Mouse (Mus musculus): ENCODE measurements around the gene Prss34. TPM values are rescaled to one million over a fixed set of nuclear protein-coding genes. Genes with fewer than 3 reads are reported as not detected.
A peak's percentile ranks its signal among the peaks of the same experiment; 100 is the strongest.

The Prss34 gene
- polyA plus RNA-seq, 1 experiment = not detected

DNA sequence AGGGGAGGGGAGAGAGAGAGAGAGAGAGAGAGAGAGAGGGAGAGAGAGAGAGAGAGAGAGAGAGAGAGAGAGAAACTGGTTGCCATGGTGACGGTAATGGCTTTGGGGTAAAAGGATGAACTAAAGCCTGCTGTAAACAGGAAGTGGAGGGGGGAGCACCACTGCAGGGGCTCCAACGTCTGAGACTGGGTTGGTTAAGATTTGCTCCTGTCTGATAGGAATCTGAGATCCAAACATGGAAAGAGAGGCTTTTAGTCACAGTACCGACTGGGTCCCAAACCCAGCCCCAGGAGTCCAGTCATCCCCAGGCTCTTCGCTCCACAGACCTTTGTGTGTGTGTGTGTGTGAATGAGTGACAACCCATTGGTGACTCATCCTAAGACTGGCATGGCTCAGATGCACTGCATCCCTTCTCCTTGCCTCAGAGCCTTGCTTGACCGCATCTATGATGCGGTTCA lies 40.4 kb upstream of the Prss34 start:
- no peaks in the 10 kb centered on the region for H3K9me3 ChIP-seq (replicated peaks; ENCODE audit: control insufficient read depth, insufficient read depth, low read length, poor library complexity, severe bottlenecking)
- H3K27me3 ChIP-seq (ENCODE audit: control insufficient read depth, insufficient read depth, low read length, poor library complexity, severe bottlenecking) = no peaks in the 10 kb centered on the region
- H3K9ac ChIP-seq (ENCODE audit: low read depth, poor library complexity, severe bottlenecking) = no peak overlapping the region
- H3K4me3 ChIP-seq (ENCODE audit: low read depth, low read length) = no peak overlapping the region
- no peak overlapping the region for H3K27ac ChIP-seq (ENCODE audit: insufficient read depth, low read length)
- H3K4me1 ChIP-seq (ENCODE audit: control insufficient read depth, insufficient read depth, low read length) = no peaks in the 10 kb centered on the region
- no peak for TF ChIP-seq EP300 (IDR thresholded peaks at IDR 0.05; ENCODE audit: insufficient read depth, low read depth, low read length)
- no peak for TF ChIP-seq CTCF (IDR thresholded peaks at IDR 0.05; ENCODE audit: low read depth, low read length)
- no peak for TF ChIP-seq POLR2A (IDR thresholded peaks at IDR 0.05; ENCODE audit: insufficient read depth, low read length)
- peaks cover under 1% of the 10 kb centered on the region; the same call in 1 of the 2 replicates for H3K36me3 ChIP-seq (ENCODE audit: control insufficient read depth, insufficient read depth, low read length, poor library complexity, severe bottlenecking)

- Histone ChIP-seq H3K9ac (ENCODE audit: low read depth, poor library complexity, severe bottlenecking) (no peak overlapping the region), H3K36me3 (ENCODE audit: control insufficient read depth, insufficient read depth, low read length, poor library complexity, severe bottlenecking) (peaks cover 63% of the 10 kb centered on the region), H3K4me1 (ENCODE audit: control insufficient read depth, insufficient read depth, low read length) (no peaks in the 10 kb centered on the region), H3K9me3 (replicated peaks; ENCODE audit: control insufficient read depth, insufficient read depth, low read length, poor library complexity, severe bottlenecking) (no peaks in the 10 kb centered on the region), H3K27me3 (ENCODE audit: control insufficient read depth, insufficient read depth, low read length, poor library complexity, severe bottlenecking) (no peaks in the 10 kb centered on the region), H3K27ac (ENCODE audit: insufficient read depth, low read length) (no peak overlapping the region), H3K4me3 (ENCODE audit: low read depth, low read length) (no peak overlapping the region)
- TF ChIP-seq CTCF (IDR thresholded peaks at IDR 0.05; ENCODE audit: low read depth, low read length) (peak; percentile 60), EP300 (IDR thresholded peaks at IDR 0.05; ENCODE audit: insufficient read depth, low read depth, low read length) (no peak), POLR2A (IDR thresholded peaks at IDR 0.05; ENCODE audit: insufficient read depth, low read length) (no peak)
Measured at GRCm38 (mm10) chr17:25264453-25264852, 33.7 kb upstream of the Prss34 start.

- H3K9me3 ChIP-seq (replicated peaks; ENCODE audit: control insufficient read depth, insufficient read depth, low read length, poor library complexity, severe bottlenecking) = no peaks in the 10 kb centered on the region
- 0 out of 2 replicates have a peak overlapping the region, but pooled peaks have one; percentile 6 for H3K4me3 ChIP-seq (ENCODE audit: low read depth, low read length)
- H3K9ac ChIP-seq (ENCODE audit: low read depth, poor library complexity, severe bottlenecking) = peak overlapping the region; percentile 91; the same call in 1 of the 2 replicates
- H3K36me3 ChIP-seq (ENCODE audit: control insufficient read depth, insufficient read depth, low read length, poor library complexity, severe bottlenecking) = peaks cover 45% of the 10 kb centered on the region
- H3K27me3 ChIP-seq (ENCODE audit: control insufficient read depth, insufficient read depth, low read length, poor library complexity, severe bottlenecking) = no peaks in the 10 kb centered on the region
- H3K4me1 ChIP-seq (ENCODE audit: control insufficient read depth, insufficient read depth, low read length) = peaks cover 2% of the 10 kb centered on the region
- TF ChIP-seq EP300 (IDR thresholded peaks at IDR 0.05; ENCODE audit: insufficient read depth, low read depth, low read length) = no peak
- no peak for TF ChIP-seq CTCF (IDR thresholded peaks at IDR 0.05; ENCODE audit: low read depth, low read length)
- no peak for TF ChIP-seq POLR2A (IDR thresholded peaks at IDR 0.05; ENCODE audit: insufficient read depth, low read length)
- H3K27ac ChIP-seq (ENCODE audit: insufficient read depth, low read length) = no peak overlapping the region
Measured at GRCm38 (mm10) chr17:25270795-25271335, 27.3 kb upstream of the Prss34 start.

DNA sequence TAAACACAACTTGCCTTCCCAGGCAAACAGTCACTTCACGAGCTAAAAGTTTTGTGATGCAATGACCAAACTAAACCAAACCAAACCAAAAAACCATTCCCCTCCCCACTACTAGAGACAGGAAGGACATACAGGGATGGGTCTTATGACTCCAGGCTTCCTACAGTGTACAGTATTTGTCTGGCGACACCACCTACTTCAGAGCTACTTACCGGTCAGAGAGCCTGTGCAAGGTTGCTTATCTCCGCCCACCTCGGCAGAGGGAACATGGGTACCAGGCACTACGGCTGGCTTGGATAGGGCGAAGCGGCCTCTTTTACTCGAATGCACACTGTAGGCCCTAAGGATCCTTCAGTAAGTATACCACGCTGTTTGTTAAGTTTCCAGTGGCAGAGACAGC lies 25.9 kb upstream of the Prss34 start:
- Histone ChIP-seq H3K36me3 (ENCODE audit: control insufficient read depth, insufficient read depth, low read length, poor library complexity, severe bottlenecking) (peaks cover 30% of the 10 kb centered on the region), H3K9ac (ENCODE audit: low read depth, poor library complexity, severe bottlenecking) (peak overlapping the region; percentile 91), H3K27ac (ENCODE audit: insufficient read depth, low read length) (peak overlapping the region; percentile 60; the same call in 1 of the 2 replicates), H3K27me3 (ENCODE audit: control insufficient read depth, insufficient read depth, low read length, poor library complexity, severe bottlenecking) (no peaks in the 10 kb centered on the region), H3K4me3 (ENCODE audit: low read depth, low read length) (peak overlapping the region; percentile 95), H3K9me3 (replicated peaks; ENCODE audit: control insufficient read depth, insufficient read depth, low read length, poor library complexity, severe bottlenecking) (no peaks in the 10 kb centered on the region), H3K4me1 (ENCODE audit: control insufficient read depth, insufficient read depth, low read length) (peaks cover 2% of the 10 kb centered on the region)
- TF ChIP-seq EP300 (IDR thresholded peaks at IDR 0.05; ENCODE audit: insufficient read depth, low read depth, low read length) = no peak
- TF ChIP-seq CTCF (IDR thresholded peaks at IDR 0.05; ENCODE audit: low read depth, low read length) = no peak

- Histone ChIP-seq H3K4me3 (ENCODE audit: low read depth, low read length) (peak overlapping the region; percentile 95), H3K9ac (ENCODE audit: low read depth, poor library complexity, severe bottlenecking) (peak overlapping the region; percentile 91), H3K9me3 (replicated peaks; ENCODE audit: control insufficient read depth, insufficient read depth, low read length, poor library complexity, severe bottlenecking) (no peaks in the 10 kb centered on the region), H3K27ac (ENCODE audit: insufficient read depth, low read length) (peak overlapping the region; percentile 89), H3K4me1 (ENCODE audit: control insufficient read depth, insufficient read depth, low read length) (peaks cover 2% of the 10 kb centered on the region), H3K36me3 (ENCODE audit: control insufficient read depth, insufficient read depth, low read length, poor library complexity, severe bottlenecking) (peaks cover 22% of the 10 kb centered on the region), H3K27me3 (ENCODE audit: control insufficient read depth, insufficient read depth, low read length, poor library complexity, severe bottlenecking) (no peaks in the 10 kb centered on the region)
- no peak for TF ChIP-seq EP300 (IDR thresholded peaks at IDR 0.05; ENCODE audit: insufficient read depth, low read depth, low read length)
- no peak for TF ChIP-seq POLR2A (IDR thresholded peaks at IDR 0.05; ENCODE audit: insufficient read depth, low read length)
Measured at GRCm38 (mm10) chr17:25272951-25273705, 25.1 kb upstream of the Prss34 start.

Measured in ES-Bruce4 (cell line).